Comparison of ENCODE assay signal across 28 mouse cellular contexts in genomic region chr3:59141507-59142305, GRCm38 (mm10). TPM values are rescaled to one million over a fixed set of nuclear protein-coding genes. Genes with fewer than 3 reads are reported as not detected.
DNase-seq lines count a peak whose midpoint lies in the region; ATAC-seq and TF ChIP-seq lines count a peak whose summit lies in the region.
"Had no signal": no experiment of that assay in that cellular context is flagged by ENCODE, and none has a peak within 500 bp of the region (broad histone marks: within the 10 kb centered on the region; RNA-seq: fewer than 3 reads in every experiment).

No protein-coding gene starts in this region.

- no peak overlapping the region for H3K4me2 ChIP-seq in heart, embryonic 15.5 days
- no peak overlapping the region for H3K4me2 ChIP-seq in lung, embryonic 14.5 days
- no peak overlapping the region for H3K4me2 ChIP-seq in intestine, postnatal 0 days (replicated peaks; ENCODE audit: low read depth)
- H3K4me2 ChIP-seq: hindbrain, embryonic 15.5 days; liver, embryonic 12.5 days; midbrain, embryonic 11.5 days had no signal

- peak; percentile 80 for DNase-seq in heart, adult 11 months
- DNase-seq in heart, adult 9 months (ENCODE audit: low spot score in 2 of 2) = no peak
- no peak for DNase-seq in heart, adult 8-10 months (ENCODE audit: low spot score)
- no peak for DNase-seq in lung, embryonic 14.5 days
- DNase-seq in lung, postnatal 14 days = no peak
- no peak for DNase-seq in MEL (ENCODE audit: low read depth, low spot score)
- DNase-seq: cerebellum, adult 11 months; cerebellum, postnatal 10 days; gastrocnemius, postnatal 14 days; kidney, adult 9 months; kidney, postnatal 14 days; layer of hippocampus, postnatal 36 days had no signal

- H3K4me1 ChIP-seq in heart, embryonic 15.5 days (replicated peaks) = peaks cover 10% of the 10 kb centered on the region
- H3K4me1 ChIP-seq in lung, embryonic 14.5 days (ENCODE audit: insufficient read depth) = peaks cover 13% of the 10 kb centered on the region; the same call in 1 of the 2 replicates
- peaks cover 0 to 8% of the 10 kb centered on the region in 2 experiments; a peak in 2 of 4 replicates for H3K4me1 ChIP-seq in MEL (ENCODE audit: control insufficient read depth in 1 of 2, insufficient read depth in 2 of 2, low read length in 2 of 2)
- H3K4me1 ChIP-seq in intestine, postnatal 0 days (replicated peaks; ENCODE audit: control insufficient read depth, insufficient read depth, low read length) = no peaks in the 10 kb centered on the region
- H3K4me1 ChIP-seq: hindbrain, embryonic 15.5 days had no signal

- 25% methylated on average over 8 of the region's 8 CpGs for WGBS in heart, embryonic 15.5 days
- WGBS in lung, embryonic 14.5 days = 29% methylated on average over 8 of the region's 8 CpGs
- 76% methylated on average over 8 of the region's 8 CpGs for WGBS in intestine, postnatal 0 days

- H3K36me3 ChIP-seq in heart, embryonic 15.5 days = no peaks in the 10 kb centered on the region
- no peaks in the 10 kb centered on the region for H3K36me3 ChIP-seq in lung, embryonic 14.5 days (ENCODE audit: insufficient read depth)
- peaks cover 0 to 12% of the 10 kb centered on the region in 2 experiments; a peak in 2 of 4 replicates for H3K36me3 ChIP-seq in MEL (ENCODE audit: control insufficient read depth in 1 of 2, insufficient read depth in 2 of 2, low read length in 2 of 2)
- H3K36me3 ChIP-seq in intestine, postnatal 0 days (ENCODE audit: control insufficient read depth, insufficient read depth) = no peaks in the 10 kb centered on the region
- H3K36me3 ChIP-seq: forebrain, embryonic 10.5 days; hindbrain, embryonic 15.5 days; liver, embryonic 12.5 days had no signal

- H3K9me3 ChIP-seq in heart, embryonic 15.5 days (replicated peaks) = no peaks in the 10 kb centered on the region
- H3K9me3 ChIP-seq in lung, embryonic 14.5 days (ENCODE audit: low read depth, low read length) = no peaks in the 10 kb centered on the region
- no peaks in the 10 kb centered on the region for H3K9me3 ChIP-seq in MEL (replicated peaks; ENCODE audit: insufficient read depth, low read length)
- H3K9me3 ChIP-seq in intestine, postnatal 0 days (ENCODE audit: control insufficient read depth) = no peaks in the 10 kb centered on the region
- H3K9me3 ChIP-seq: forebrain, embryonic 10.5 days; hindbrain, embryonic 15.5 days; liver, embryonic 12.5 days had no signal

- no peak overlapping the region for H3K9ac ChIP-seq in heart, embryonic 15.5 days
- H3K9ac ChIP-seq in lung, embryonic 14.5 days = no peak overlapping the region
- H3K9ac ChIP-seq in MEL (ENCODE audit: control insufficient read depth, low read depth, low read length, poor library complexity, severe bottlenecking) = no peak overlapping the region
- no peak overlapping the region for H3K9ac ChIP-seq in intestine, postnatal 0 days (ENCODE audit: low read depth, low read length)
- H3K9ac ChIP-seq: hindbrain, embryonic 15.5 days; liver, embryonic 12.5 days had no signal

- no peak for ATAC-seq in heart, embryonic 15.5 days (replicated peaks; ENCODE audit: insufficient number of reproducible peaks, insufficient read depth, low FRiP score, low read depth)
- ATAC-seq in lung, embryonic 14.5 days (ENCODE audit: insufficient read depth) = no peak
- ATAC-seq in intestine, postnatal 0 days = no peak
- ATAC-seq: CD4-positive, CD25-positive, alpha-beta regulatory T cell, adult 4 months; forebrain, embryonic 16.5 days; liver, embryonic 12.5 days had no signal

- no peaks in the 10 kb centered on the region for H3K27me3 ChIP-seq in heart, embryonic 15.5 days
- no peaks in the 10 kb centered on the region for H3K27me3 ChIP-seq in lung, embryonic 14.5 days (ENCODE audit: insufficient read depth, low read length)
- no peaks in the 10 kb centered on the region for H3K27me3 ChIP-seq in MEL (ENCODE audit: control insufficient read depth in 1 of 2, insufficient read depth in 2 of 2, low read length in 2 of 2)
- no peaks in the 10 kb centered on the region for H3K27me3 ChIP-seq in intestine, postnatal 0 days (replicated peaks; ENCODE audit: control insufficient read depth, insufficient read depth, low read length)
- H3K27me3 ChIP-seq: hindbrain, embryonic 15.5 days; liver, embryonic 12.5 days had no signal

- no peak for TF ChIP-seq RAD21 in MEL (IDR thresholded peaks at IDR 0.05; ENCODE audit: low read depth, low read length)

- TF ChIP-seq POLR2A in MEL (IDR thresholded peaks at IDR 0.05; ENCODE audit: control insufficient read depth in 1 of 2, insufficient read depth in 1 of 2, low read depth in 1 of 2, low read length in 2 of 2, poor library complexity in 1 of 2) = no peak

- no peak overlapping the region for H3K4me3 ChIP-seq in heart, embryonic 15.5 days
- no peak overlapping the region for H3K4me3 ChIP-seq in lung, embryonic 14.5 days (ENCODE audit: low read depth, low read length)
- H3K4me3 ChIP-seq in MEL (ENCODE audit: control insufficient read depth in 1 of 2, insufficient read depth in 1 of 2, low read depth in 2 of 2, low read length in 2 of 2) = no peak overlapping the region
- no peak overlapping the region for H3K4me3 ChIP-seq in intestine, postnatal 0 days (ENCODE audit: low read depth, low read length)
- H3K4me3 ChIP-seq: forebrain, embryonic 10.5 days; hindbrain, embryonic 15.5 days; liver, embryonic 12.5 days had no signal

- peak; percentile 14 to 50; a peak in 1 of 4 replicates for TF ChIP-seq EP300 in MEL (IDR thresholded peaks at IDR 0.05; ENCODE audit: low read depth in 1 of 2, low read length in 2 of 2)

- no peaks in the 10 kb centered on the region for H3K79me2 ChIP-seq in MEL (ENCODE audit: control insufficient read depth, insufficient read depth, low read length, poor library complexity)

- H3K27ac ChIP-seq in heart, embryonic 15.5 days = peak overlapping the region; percentile 42; the same call in 1 of the 2 replicates
- H3K27ac ChIP-seq in lung, embryonic 14.5 days (ENCODE audit: low read depth) = peak overlapping the region; percentile 69; the same call in 1 of the 2 replicates
- H3K27ac ChIP-seq in MEL (ENCODE audit: control insufficient read depth, low read depth, low read length) = no peak overlapping the region
- no peak overlapping the region for H3K27ac ChIP-seq in intestine, postnatal 0 days (ENCODE audit: low read depth, low read length)
- H3K27ac ChIP-seq: forebrain, embryonic 10.5 days; hindbrain, embryonic 15.5 days; liver, embryonic 12.5 days had no signal

- TF ChIP-seq CTCF in lung, embryonic 14.5 days (IDR thresholded peaks at IDR 0.05; ENCODE audit: low read depth) = no peak
- no peak for TF ChIP-seq CTCF in MEL (IDR thresholded peaks at IDR 0.05 in 2 of 3, conservative IDR thresholded peaks at IDR 0.05 in 1 of 3; ENCODE audit: control insufficient read depth in 1 of 3, insufficient read depth in 1 of 3, low read depth in 2 of 3, low read length in 3 of 3, poor library complexity in 1 of 3, severe bottlenecking in 1 of 3)
- no peak for TF ChIP-seq CTCF in intestine, postnatal 0 days (IDR thresholded peaks at IDR 0.05; ENCODE audit: low read depth)

TF ChIP-seq in MEL, 35 proteins besides CTCF, POLR2A, EP300 and RAD21:
- TF ChIP-seq MAFK (IDR thresholded peaks at IDR 0.05; ENCODE audit: borderline replicate concordance, low read depth, low read length) (no peak), TCF12 (IDR thresholded peaks at IDR 0.05; ENCODE audit: low read depth, low read length) (peak; percentile 24; the same call in 1 of the 2 replicates), RCOR1 (IDR thresholded peaks at IDR 0.05; ENCODE audit: low read depth, low read length) (peak; percentile 51; the same call in 1 of the 2 replicates), GATA1 (IDR thresholded peaks at IDR 0.05; ENCODE audit: low read depth, low read length) (peak; percentile 81)

RNA-seq across cellular contexts. Expression of gene P2ry14, which starts 11.7 kb away (rescaled TPM):
- 2.5 and 3.1 TPM in 2 replicates for polyA plus RNA-seq in heart, embryonic 15.5 days (2015; fragmentation: Nextera tagmentation; extraction: Ambion mirVana)
- 1 to 10 TPM; 2.0 to 4.6 (median 2.9) TPM for total RNA-seq in heart, adult 8-10 months (2022)
- polyA plus RNA-seq in lung, embryonic 14.5 days (2014; fragmentation: Nextera tagmentation; extraction: Ambion mirVana) = 11.7 and 14.7 TPM in 2 replicates
- 0.08 and 0.10 TPM in 2 replicates for total RNA-seq in MEL (2012; rRNA removed)
- polyA plus RNA-seq in MEL (2012; ENCODE audit: insufficient read depth in 1 of 2, insufficient read length in 2 of 2, low read depth in 1 of 2, low replicate concordance in 2 of 2, missing spikeins in 1 of 2) = under 1 TPM in 1 of 2 experiments, not detected in 1; 0.13 TPM
- polyA plus RNA-seq in intestine, postnatal 0 days (2015; fragmentation: Nextera tagmentation; extraction: Ambion mirVana) = 20.3 and 21.5 TPM in 2 replicates

RNA-seq across cellular contexts. Expression of gene Gpr171, which starts 40.1 kb away (rescaled TPM):
- 1.3 and 1.9 TPM in 2 replicates for polyA plus RNA-seq in heart, embryonic 15.5 days (2015; fragmentation: Nextera tagmentation; extraction: Ambion mirVana)
- total RNA-seq in heart, adult 8-10 months (2022) = under 1 TPM in 2 of 4 experiments, not detected in 2; 0.13 to 0.23 TPM
- 0.80 and 0.84 TPM in 2 replicates for polyA plus RNA-seq in lung, embryonic 14.5 days (2014; fragmentation: Nextera tagmentation; extraction: Ambion mirVana)
- total RNA-seq in MEL (2012; rRNA removed) = not detected in 2 replicates
- polyA plus RNA-seq in MEL (2012; ENCODE audit: insufficient read depth in 1 of 2, insufficient read length in 2 of 2, low read depth in 1 of 2, low replicate concordance in 2 of 2, missing spikeins in 1 of 2) = not detected
- polyA plus RNA-seq in intestine, postnatal 0 days (2015; fragmentation: Nextera tagmentation; extraction: Ambion mirVana) = 0.51 and 0.57 TPM in 2 replicates
- total RNA-seq: gastrocnemius, postnatal 14 days; layer of hippocampus, adult 18-20 months; layer of hippocampus, postnatal 36 days; left cerebral cortex, postnatal 10 days; midbrain, postnatal 0 days had no signal
- polyA plus RNA-seq: testis, adult 2 months had no signal

RNA-seq across cellular contexts. Expression of gene Gpr87, which starts 53.2 kb away (rescaled TPM):
- polyA plus RNA-seq in heart, embryonic 15.5 days (2015; fragmentation: Nextera tagmentation; extraction: Ambion mirVana) = 0.14 and 0.16 TPM in 2 replicates
- total RNA-seq in heart, adult 8-10 months (2022) = not detected
- polyA plus RNA-seq in lung, embryonic 14.5 days (2014; fragmentation: Nextera tagmentation; extraction: Ambion mirVana) = 0.22 TPM in 1 of 2 replicates, not detected in the other
- not detected in 2 replicates for total RNA-seq in MEL (2012; rRNA removed)
- polyA plus RNA-seq in MEL (2012; ENCODE audit: insufficient read depth in 1 of 2, insufficient read length in 2 of 2, low read depth in 1 of 2, low replicate concordance in 2 of 2, missing spikeins in 1 of 2) = not detected
- polyA plus RNA-seq in intestine, postnatal 0 days (2015; fragmentation: Nextera tagmentation; extraction: Ambion mirVana) = not detected in 2 replicates
- total RNA-seq: adrenal gland, postnatal 4 days; gastrocnemius, postnatal 14 days; hematopoietic stem cell, adult 5-6 weeks; layer of hippocampus, adult 18-20 months; layer of hippocampus, postnatal 36 days; left cerebral cortex, postnatal 10 days had no signal
- polyA plus RNA-seq: CD4-positive, CD25-positive, alpha-beta regulatory T cell, adult 4 months; forebrain, embryonic 16.5 days; intestine, embryonic 14.5 days; liver, embryonic 12.5 days; midbrain, postnatal 0 days; spleen, adult 2 months; testis, adult 2 months had no signal

Comparison
In these comparisons a context has a peak if more than half of its experiments do, and no peak if none do; other contexts are left out.
1. H3K27ac ChIP-seq: peak in heart, embryonic 15.5 days (single experiment) and lung, embryonic 14.5 days (single experiment); none in MEL (single experiment) and intestine, postnatal 0 days (single experiment).